Mouse (Mus musculus): ENCODE measurements around the gene Ccs.

- no peak for TF ChIP-seq EP300 (IDR thresholded peaks at IDR 0.05; ENCODE audit: low read depth)
- peak; percentile 80 for TF ChIP-seq CTCF (IDR thresholded peaks at IDR 0.05; ENCODE audit: low read depth)
Measured at GRCm38 (mm10) chr19:4847490-4847889, 8.4 kb upstream of the Ccs start.

Measured in liver, postnatal 0 days (tissue).